Mouse (Mus musculus) liver, embryonic 12.5 days (tissue): ENCODE measurements around the gene Fkbp5. TPM values are rescaled to one million over a fixed set of nuclear protein-coding genes. Genes with fewer than 3 reads are reported as not detected.
A peak's percentile ranks its signal among the peaks of the same experiment; 100 is the strongest.
"Not testable (repeated sequence)": the region's sequence is repeated elsewhere in the genome, so short reads cannot be mapped to it uniquely, and the experiment has no call there.

Experiments used
- ATAC-seq: fragments of 200-750 bp; cut with Nextera tagmentation; 2 replicates; pipeline ENCODE4 v1.8.0; 2017; ENCODE audit warnings: moderate number of reproducible peaks, mild to moderate bottlenecking, moderate library complexity
- H3K27ac ChIP-seq: fragments of 300-500 bp; sonication (generic); 2 replicates; pipeline ENCODE4 v1.5.1; 2016; ENCODE audit warnings: mild to moderate bottlenecking
- H3K27me3 ChIP-seq: fragments of 300-500 bp; sonication (generic); replicated peaks from 2 replicates; pipeline ENCODE4 v1.6.1; 2016; ENCODE audit warnings: mild to moderate bottlenecking, moderate library complexity
- H3K36me3 ChIP-seq: fragments of 300-500 bp; sonication (generic); 2 replicates; pipeline ENCODE4 v1.6.1; 2016; ENCODE audit warnings: mild to moderate bottlenecking, moderate library complexity
- H3K4me1 ChIP-seq: fragments of 300-500 bp; sonication (generic); 2 replicates; pipeline ENCODE4 v1.6.1; 2016
- H3K4me2 ChIP-seq: fragments of 300-500 bp; sonication (generic); 2 replicates; pipeline ENCODE4 v1.6.1; 2016; ENCODE audit warnings: mild to moderate bottlenecking, moderate library complexity
- H3K4me3 ChIP-seq: fragments of 300-500 bp; sonication (generic); 2 replicates; pipeline ENCODE4 v1.5.1; 2016; ENCODE audit warnings: mild to moderate bottlenecking, moderate library complexity
- H3K9ac ChIP-seq: fragments of 300-500 bp; sonication (generic); 2 replicates; pipeline ENCODE4 v1.6.1; 2016; ENCODE audit warnings: mild to moderate bottlenecking, moderate library complexity
- H3K9me3 ChIP-seq: fragments of 300-500 bp; sonication (generic); replicated peaks from 2 replicates; pipeline ENCODE4 v1.6.1; 2016; ENCODE audit warnings: mild to moderate bottlenecking, moderate library complexity
- WGBS: fragments of 180-500 bp; shearing (Covaris S2); methylation state at CpG from one replicate; pipeline ENCODE4 v1.1.7; 2016; ENCODE audit not compliant: insufficient replicate concordance; 5-methylcytosine and 5-hydroxymethylcytosine counted together
- polyA plus RNA-seq: library from polyadenylated mRNA; unstranded; fragments of >200 nt; fragmentation: Nextera tagmentation; extraction: Ambion mirVana; gene quantifications from 2 replicates; pipeline ENCODE4 v1.2.1, GENCODE M21; 2016

Fkbp5 gene
- polyA plus RNA-seq, 1 experiment from 2014 or later, result 17.0 TPM

- peak; percentile 64; the same call in 1 of the 2 replicates for ATAC-seq
- H3K36me3 ChIP-seq, result no peaks in the 10 kb centered on the region
- WGBS, result 6% methylated on average over 10 of the region's 10 CpGs
- H3K4me3 ChIP-seq, result no peak overlapping the region
- H3K9ac ChIP-seq, result no peak overlapping the region
- H3K27ac ChIP-seq, result no peak overlapping the region
- H3K4me1 ChIP-seq, result peaks cover 24% of the 10 kb centered on the region
- peaks cover 53% of the 10 kb centered on the region for H3K27me3 ChIP-seq
- no peaks in the 10 kb centered on the region for H3K9me3 ChIP-seq
- no peak overlapping the region for H3K4me2 ChIP-seq
Measured at GRCm38 (mm10) chr17:28373821-28374220, 143.5 kb downstream of the Fkbp5 start.

GRCm38 (mm10) chr17:28371941-28372340, 145.4 kb downstream of the Fkbp5 start:
- Histone ChIP-seq H3K27ac (no peak overlapping the region), H3K36me3 (no peaks in the 10 kb centered on the region), H3K4me1 (peaks cover 31% of the 10 kb centered on the region), H3K4me2 (no peak overlapping the region), H3K9ac (no peak overlapping the region), H3K27me3 (peaks cover 47% of the 10 kb centered on the region), H3K9me3 (no peaks in the 10 kb centered on the region), H3K4me3 (no peak overlapping the region)
- no peak for ATAC-seq
- WGBS, result 41% methylated on average over 1 of the region's 1 CpGs

GRCm38 (mm10) chr17:28371286-28371685, 146.0 kb downstream of the Fkbp5 start:
- Histone ChIP-seq H3K9me3 (no peaks in the 10 kb centered on the region), H3K4me3 (no peak overlapping the region), H3K9ac (no peak overlapping the region), H3K4me1 (peaks cover 31% of the 10 kb centered on the region), H3K27ac (no peak overlapping the region), H3K4me2 (no peak overlapping the region), H3K36me3 (no peaks in the 10 kb centered on the region), H3K27me3 (peaks cover 41% of the 10 kb centered on the region)
- ATAC-seq, result no peak
- 60% methylated on average over 2 of the region's 2 CpGs for WGBS

- Histone ChIP-seq H3K27me3 (peaks cover 40% of the 10 kb centered on the region), H3K9me3 (no peaks in the 10 kb centered on the region), H3K4me1 (peaks cover 23% of the 10 kb centered on the region), H3K36me3 (no peaks in the 10 kb centered on the region), H3K27ac (no peak overlapping the region), H3K4me2 (no peak overlapping the region), H3K4me3 (no peak overlapping the region), H3K9ac (no peak overlapping the region)
- no peak for ATAC-seq
- 59% methylated on average over 5 of the region's 5 CpGs for WGBS
Measured at GRCm38 (mm10) chr17:28369056-28369455, 148.3 kb downstream of the Fkbp5 start.

GRCm38 (mm10) chr17:28368449-28368848, 148.9 kb downstream of the Fkbp5 start:
- Histone ChIP-seq H3K36me3 (no peaks in the 10 kb centered on the region), H3K9me3 (no peaks in the 10 kb centered on the region), H3K9ac (no peak overlapping the region), H3K27me3 (peaks cover 43% of the 10 kb centered on the region), H3K4me3 (no peak overlapping the region), H3K27ac (no peak overlapping the region), H3K4me2 (peak overlapping the region; percentile 40), H3K4me1 (peaks cover 27% of the 10 kb centered on the region)
- ATAC-seq, result peak; percentile 47; the same call in 1 of the 2 replicates
- 2% methylated on average over 13 of the region's 13 CpGs for WGBS

- Histone ChIP-seq H3K27me3 (peaks cover 72% of the 10 kb centered on the region), H3K27ac (no peak within 1 kb of the TSS)
Measured at GRCm38 (mm10) chr17:28365122-28365521, 152.2 kb downstream of the Fkbp5 start, which contains the start of gene Tulp1. Tulp1 (minus strand) TSS chr17:28365222.

GRCm38 (mm10) chr17:28363507-28363906, 153.8 kb downstream of the Fkbp5 start:
- WGBS, result 12% methylated on average over 6 of the region's 6 CpGs
- no peak for ATAC-seq
- Histone ChIP-seq H3K27ac (no peak overlapping the region), H3K4me2 (peak overlapping the region; percentile 58; the same call in 1 of the 2 replicates), H3K9ac (no peak overlapping the region), H3K9me3 (no peaks in the 10 kb centered on the region), H3K4me3 (no peak overlapping the region; the same call in 1 of the 2 replicates), H3K36me3 (no peaks in the 10 kb centered on the region), H3K4me1 (peaks cover 38% of the 10 kb centered on the region), H3K27me3 (peaks cover 81% of the 10 kb centered on the region)

More at GRCm38 (mm10) chr17:28365122-28365521, 152.2 kb downstream of the Fkbp5 start, which contains the start of gene Tulp1:
- ATAC-seq, result no peak
- H3K4me3 ChIP-seq, result peak within 1 kb of the TSS; percentile 7; the same call in 1 of the 2 replicates
- peak within 1 kb of the TSS; percentile 43 for H3K4me2 ChIP-seq
- no peak within 1 kb of the TSS for H3K9ac ChIP-seq
- H3K4me1 ChIP-seq, result peaks cover 40% of the 10 kb centered on the region
- no peaks in the 10 kb centered on the region for H3K36me3 ChIP-seq
- no peaks in the 10 kb centered on the region for H3K9me3 ChIP-seq
- 20% methylated on average over 8 of the region's 8 CpGs for WGBS

GRCm38 (mm10) chr17:28362653-28363292, 154.6 kb downstream of the Fkbp5 start:
- no peaks in the 10 kb centered on the region for H3K9me3 ChIP-seq
- H3K9ac ChIP-seq, result peak overlapping the region; percentile 13; the same call in 1 of the 2 replicates
- no peaks in the 10 kb centered on the region for H3K36me3 ChIP-seq
- H3K4me1 ChIP-seq, result peaks cover 37% of the 10 kb centered on the region
- peak overlapping the region; percentile 58 for H3K4me2 ChIP-seq
- no peak for ATAC-seq
- H3K4me3 ChIP-seq, result peak overlapping the region; percentile 29
- 2% methylated on average over 25 of the region's 25 CpGs for WGBS
- no peak overlapping the region for H3K27ac ChIP-seq
- H3K27me3 ChIP-seq, result peaks cover 89% of the 10 kb centered on the region

GRCm38 (mm10) chr17:28361921-28362652, 155.2 kb downstream of the Fkbp5 start:
- H3K27me3 ChIP-seq, result peaks cover 92% of the 10 kb centered on the region
- no peaks in the 10 kb centered on the region for H3K9me3 ChIP-seq
- H3K4me3 ChIP-seq, result peak overlapping the region; percentile 29
- ATAC-seq, result no peak
- 27% methylated on average over 11 of the region's 11 CpGs for WGBS
- H3K4me1 ChIP-seq, result peaks cover 37% of the 10 kb centered on the region
- no peak overlapping the region for H3K27ac ChIP-seq
- H3K9ac ChIP-seq, result peak overlapping the region; percentile 13; the same call in 1 of the 2 replicates
- no peaks in the 10 kb centered on the region for H3K36me3 ChIP-seq
- H3K4me2 ChIP-seq, result peak overlapping the region; percentile 58

- no peaks in the 10 kb centered on the region for H3K36me3 ChIP-seq
- no peak overlapping the region for H3K9ac ChIP-seq
- no peak overlapping the region for H3K27ac ChIP-seq
- WGBS, result 66% methylated on average over 9 of the region's 9 CpGs
- no peaks in the 10 kb centered on the region for H3K9me3 ChIP-seq
- no peak overlapping the region for H3K4me2 ChIP-seq
- peaks cover 37% of the 10 kb centered on the region for H3K4me1 ChIP-seq
- no peak for ATAC-seq
- no peak overlapping the region for H3K4me3 ChIP-seq
- H3K27me3 ChIP-seq, result peaks cover 93% of the 10 kb centered on the region
Measured at GRCm38 (mm10) chr17:28360531-28361277, 156.6 kb downstream of the Fkbp5 start.

GRCm38 (mm10) chr17:28358576-28359261, 158.6 kb downstream of the Fkbp5 start:
- not testable (repeated sequence) for H3K9ac ChIP-seq

More at GRCm38 (mm10) chr17:28358576-28359261, 158.6 kb downstream of the Fkbp5 start:
- not testable (repeated sequence) for H3K36me3 ChIP-seq, H3K4me2 ChIP-seq, H3K27ac ChIP-seq, H3K9me3 ChIP-seq, ATAC-seq, H3K4me3 ChIP-seq
- WGBS, result 23% methylated on average over 23 of the region's 24 CpGs
- peaks cover 30% of the 10 kb centered on the region for H3K4me1 ChIP-seq
- H3K27me3 ChIP-seq, result peaks cover 76% of the 10 kb centered on the region
